Mouse (Mus musculus) lung, embryonic 15.5 days (tissue): ENCODE results near the gene Paqr9. TPM values are rescaled to one million over a fixed set of nuclear protein-coding genes. Genes with fewer than 3 reads are reported as not detected.
A peak's percentile ranks its signal among the peaks of the same experiment; 100 is the strongest.
"Not testable (repeated sequence)": the region's sequence is repeated elsewhere in the genome, so short reads cannot be mapped to it uniquely, and the experiment has no call there.

Experiments used
- ATAC-seq: fragments of 200-750 bp; cut with Nextera tagmentation; 2 replicates; pipeline ENCODE4 v1.8.0; 2017; ENCODE audit warnings: moderate number of reproducible peaks, borderline replicate concordance; ENCODE audit not compliant: low FRiP score, low TSS enrichment; ENCODE audit errors: extremely low read depth
- H3K27ac ChIP-seq: fragments of 300-500 bp; sonication (generic); 2 replicates; pipeline ENCODE4 v1.5.1; 2015; ENCODE audit warnings: moderate library complexity, mild to moderate bottlenecking, inconsistent platforms
- H3K27me3 ChIP-seq: fragments of 300-500 bp; sonication (generic); 2 replicates; pipeline ENCODE4 v1.6.1; 2015; ENCODE audit warnings: inconsistent platforms
- H3K36me3 ChIP-seq: fragments of 300-500 bp; sonication (generic); 2 replicates; pipeline ENCODE4 v1.6.1; 2015; ENCODE audit warnings: inconsistent platforms
- H3K4me1 ChIP-seq: fragments of 300-500 bp; sonication (generic); 2 replicates; pipeline ENCODE4 v1.6.1; 2015; ENCODE audit warnings: inconsistent platforms
- H3K4me2 ChIP-seq: fragments of 300-500 bp; sonication (generic); 2 replicates; pipeline ENCODE4 v1.6.1; 2015; ENCODE audit warnings: inconsistent platforms, mild to moderate bottlenecking, moderate library complexity
- H3K4me3 ChIP-seq: fragments of 300-500 bp; sonication (generic); 2 replicates; pipeline ENCODE4 v1.5.1; 2015; ENCODE audit warnings: mild to moderate bottlenecking, inconsistent platforms
- H3K9ac ChIP-seq: fragments of 300-500 bp; sonication (generic); 2 replicates; pipeline ENCODE4 v1.6.1; 2015; ENCODE audit warnings: inconsistent platforms
- H3K9me3 ChIP-seq: fragments of 300-500 bp; sonication (generic); 2 replicates; pipeline ENCODE4 v1.6.1; 2016; ENCODE audit warnings: inconsistent platforms
- WGBS: fragments of 180-500 bp; shearing (Covaris S2); methylation state at CpG from one replicate; pipeline ENCODE4 v1.1.7; 2015; 5-methylcytosine and 5-hydroxymethylcytosine counted together
- polyA plus RNA-seq: library from polyadenylated mRNA; unstranded; fragments of >200 nt; fragmentation: Nextera tagmentation; extraction: Ambion mirVana; gene quantifications from 2 replicates; pipeline ENCODE4 v1.2.1, GENCODE M21; 2015

The Paqr9 gene
- 0.12 and 0.13 TPM in 2 replicates for polyA plus RNA-seq

DNA sequence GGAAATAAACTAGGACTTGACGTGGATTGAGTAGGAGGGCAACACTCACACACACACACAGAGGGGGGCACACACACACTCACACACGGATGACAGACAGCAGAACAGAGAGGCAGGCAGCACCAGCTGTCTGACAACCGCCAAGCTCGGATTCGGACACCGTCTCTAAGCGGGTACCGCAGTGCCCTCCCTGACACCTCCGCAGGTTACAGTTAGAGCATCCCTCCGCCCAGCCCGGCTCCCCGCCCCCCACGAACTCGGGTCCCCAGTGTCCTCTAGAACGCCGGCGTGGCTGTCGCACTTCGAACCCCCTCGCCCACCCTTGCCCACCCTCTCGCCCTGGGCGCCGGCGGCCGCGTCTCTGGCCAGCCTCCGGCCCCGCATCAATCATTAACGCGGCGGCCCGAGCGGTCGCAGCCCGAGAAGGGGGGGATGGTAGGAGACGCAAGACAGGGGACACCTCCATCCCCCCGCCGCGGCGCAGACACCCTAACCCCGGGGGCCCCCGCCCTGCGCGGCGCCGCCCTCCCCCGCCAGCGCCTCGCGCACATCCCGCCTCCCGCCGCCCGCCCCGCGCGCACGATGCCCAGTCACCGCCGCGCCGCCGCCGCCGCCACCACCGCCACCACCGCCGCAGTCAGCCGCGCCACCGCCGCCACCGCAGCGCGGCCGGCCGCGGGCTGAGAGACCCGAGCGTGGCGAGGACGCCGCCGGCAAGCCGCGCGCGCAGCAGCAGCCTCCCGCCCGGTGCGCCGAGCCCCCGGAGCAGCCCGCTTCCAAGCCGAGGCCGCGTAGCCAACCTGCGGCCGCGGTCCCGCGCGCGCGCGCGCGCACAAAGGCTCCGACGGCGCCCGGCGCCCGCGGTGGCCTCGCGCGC is at the start of gene Paqr9:
Gene Paqr9 (plus strand): TSS at position 599 of the 877 bp plus-strand sequence.
- ATAC-seq, result peak; percentile 44; the same call in 1 of the 2 replicates
- H3K4me1 ChIP-seq, result peaks cover 12% of the 10 kb centered on the region
- 0% methylated on average over 37 of the region's 118 CpGs for WGBS

DNA sequence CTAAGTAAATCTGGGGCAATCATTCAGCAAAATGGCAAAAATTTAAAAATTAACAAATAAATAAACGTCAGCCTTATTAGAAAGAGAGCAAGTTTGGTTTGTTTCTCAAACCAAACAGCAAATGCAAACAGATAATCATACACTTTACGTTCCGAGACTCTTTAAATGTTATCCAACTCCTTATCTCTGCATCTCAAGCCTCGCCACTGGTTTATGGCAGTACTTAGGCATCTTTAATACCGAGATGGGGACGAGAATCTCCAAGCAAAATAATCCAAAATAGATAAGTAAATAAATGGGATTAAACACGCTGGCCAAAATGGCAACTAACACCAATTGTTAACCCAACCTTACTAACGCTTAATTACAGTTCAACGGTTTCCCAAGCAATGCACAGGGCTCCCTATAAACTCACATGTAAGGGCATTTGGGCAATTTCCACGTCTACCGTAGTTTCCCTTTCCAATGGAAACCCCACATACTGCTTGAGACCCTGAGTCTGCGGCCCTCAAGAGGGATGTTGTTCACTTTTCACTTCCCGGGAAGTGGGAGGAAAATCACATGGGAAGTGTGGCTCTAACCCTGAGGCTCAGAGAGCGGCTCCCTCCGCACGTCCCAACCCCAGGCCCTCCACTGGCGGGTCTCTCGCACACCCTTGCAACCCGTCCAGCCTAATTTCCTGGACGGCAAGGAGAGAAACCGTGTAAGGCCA is 48.6 kb upstream of the Paqr9 start:
- H3K27ac ChIP-seq, result peak overlapping the region; percentile 90; the same call in 1 of the 2 replicates
- no peaks in the 10 kb centered on the region for H3K9me3 ChIP-seq
- H3K4me1 ChIP-seq, result peaks cover 16% of the 10 kb centered on the region
- peak overlapping the region; percentile 93 for H3K4me3 ChIP-seq
- 4% methylated on average over 21 of the region's 21 CpGs for WGBS
- H3K36me3 ChIP-seq, result no peaks in the 10 kb centered on the region
- no peaks in the 10 kb centered on the region for H3K27me3 ChIP-seq
- H3K9ac ChIP-seq, result peak overlapping the region; percentile 95
- ATAC-seq, result 0 out of 2 replicates have a peak, but pooled peaks have one; percentile 1
- H3K4me2 ChIP-seq, result peak overlapping the region; percentile 79

More for the DNA sequence above, at the start of gene Paqr9:
- Histone ChIP-seq H3K36me3 (no peaks in the 10 kb centered on the region), H3K27me3 (peaks cover 99% of the 10 kb centered on the region), H3K9ac (peak within 1 kb of the TSS; percentile 22; the same call in 1 of the 2 replicates), H3K4me2 (peak within 1 kb of the TSS; percentile 98), H3K9me3 (no peaks in the 10 kb centered on the region), H3K27ac (no peak within 1 kb of the TSS), H3K4me3 (peak within 1 kb of the TSS; percentile 63)

DNA sequence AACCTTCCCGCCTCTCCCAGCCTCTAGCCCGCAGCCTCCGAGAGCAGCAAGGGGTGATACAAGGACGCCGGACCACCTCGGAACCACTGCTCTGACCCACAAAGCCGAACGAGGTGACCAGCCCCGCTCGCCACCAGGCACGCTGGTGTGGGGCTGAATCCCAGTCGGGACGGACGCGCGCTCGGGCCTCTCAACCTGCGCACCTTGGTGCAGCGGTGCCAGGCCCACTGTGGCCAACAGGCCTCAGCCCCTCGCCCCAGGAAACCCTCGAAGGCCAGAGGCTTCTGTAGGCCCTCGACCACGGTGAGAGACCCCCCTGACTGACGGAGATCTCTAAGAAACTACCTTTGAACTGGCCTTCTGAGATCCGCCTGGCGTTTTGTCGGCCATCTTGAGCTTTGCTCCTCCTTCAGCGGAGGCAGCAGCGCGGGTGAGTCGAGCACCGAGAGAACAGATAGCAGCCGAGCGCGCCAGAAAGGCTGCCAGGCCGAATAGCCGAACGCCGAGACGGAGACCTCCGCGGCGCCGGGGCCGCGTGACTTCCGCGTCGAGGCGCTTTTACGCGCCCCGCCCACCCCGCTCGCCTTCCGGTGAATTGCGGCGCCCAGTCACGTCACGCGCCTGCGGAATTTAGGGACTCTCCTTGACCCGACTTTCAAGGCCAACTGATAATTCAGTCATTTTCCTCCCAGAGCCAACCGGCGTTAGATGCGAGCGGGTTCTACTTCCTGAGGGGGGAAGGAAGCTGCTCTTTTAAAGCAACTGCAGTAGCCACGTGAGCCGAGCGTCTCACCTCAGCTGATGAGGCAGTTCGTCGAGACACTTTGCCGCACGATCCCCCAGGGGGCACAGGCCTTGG is 47.8 kb upstream of the Paqr9 start, which contains the start of gene U2surp:
Gene U2surp (minus strand): TSS at position 525 of the 859 bp plus-strand sequence.
- Histone ChIP-seq H3K4me3 (peak within 1 kb of the TSS; percentile 93), H3K36me3 (no peaks in the 10 kb centered on the region), H3K4me2 (peak within 1 kb of the TSS; percentile 79), H3K9me3 (no peaks in the 10 kb centered on the region), H3K27me3 (no peaks in the 10 kb centered on the region), H3K4me1 (peaks cover 16% of the 10 kb centered on the region), H3K27ac (peak within 1 kb of the TSS; percentile 90), H3K9ac (peak within 1 kb of the TSS; percentile 95)
- ATAC-seq, result peak; percentile 97
- WGBS, result under 1% methylated on average over 74 of the region's 74 CpGs

DNA sequence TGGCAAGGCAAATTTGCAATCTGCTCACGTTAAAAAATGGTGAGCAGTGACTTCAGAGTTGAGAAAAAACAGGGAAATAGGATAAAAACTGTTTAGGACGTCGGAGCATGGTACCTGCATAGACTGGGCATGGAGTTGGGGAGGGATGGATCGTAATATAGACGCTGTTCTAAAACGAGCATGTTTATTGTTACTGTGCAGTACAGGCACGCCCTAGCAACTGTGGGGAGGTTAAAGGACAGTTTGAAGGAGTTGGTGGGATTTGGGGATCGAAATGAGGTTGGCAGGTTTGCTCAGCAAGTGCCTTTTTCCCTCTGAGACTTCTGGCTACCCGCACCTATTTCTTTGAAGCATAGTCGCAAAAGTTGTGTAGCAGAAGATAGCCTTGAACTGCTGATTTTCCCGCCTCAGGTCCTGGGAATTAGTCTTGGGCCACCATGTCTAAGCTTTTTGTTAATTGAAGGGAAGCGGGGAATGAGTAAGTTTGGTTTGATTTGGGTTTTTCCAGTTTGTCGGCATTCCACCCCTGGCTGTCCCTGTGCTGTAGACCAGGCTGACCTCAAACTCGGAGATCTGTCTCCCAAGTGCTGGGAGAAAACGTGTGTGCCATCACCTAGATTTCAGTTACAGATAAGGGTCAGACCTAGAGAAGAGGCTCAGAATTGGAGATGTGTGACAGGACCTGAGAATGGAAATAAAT is 47.0 kb upstream of the Paqr9 start:
- peak overlapping the region; percentile 79 for H3K4me2 ChIP-seq
- no peaks in the 10 kb centered on the region for H3K27me3 ChIP-seq
- H3K36me3 ChIP-seq, result no peaks in the 10 kb centered on the region
- no peaks in the 10 kb centered on the region for H3K9me3 ChIP-seq
- peak overlapping the region; percentile 93 for H3K4me3 ChIP-seq
- peak overlapping the region; percentile 44 for H3K9ac ChIP-seq
- WGBS, result 13% methylated on average over 15 of the region's 15 CpGs
- peaks cover 16% of the 10 kb centered on the region for H3K4me1 ChIP-seq
- peak; percentile 62 for ATAC-seq
- H3K27ac ChIP-seq, result peak overlapping the region; percentile 90

DNA sequence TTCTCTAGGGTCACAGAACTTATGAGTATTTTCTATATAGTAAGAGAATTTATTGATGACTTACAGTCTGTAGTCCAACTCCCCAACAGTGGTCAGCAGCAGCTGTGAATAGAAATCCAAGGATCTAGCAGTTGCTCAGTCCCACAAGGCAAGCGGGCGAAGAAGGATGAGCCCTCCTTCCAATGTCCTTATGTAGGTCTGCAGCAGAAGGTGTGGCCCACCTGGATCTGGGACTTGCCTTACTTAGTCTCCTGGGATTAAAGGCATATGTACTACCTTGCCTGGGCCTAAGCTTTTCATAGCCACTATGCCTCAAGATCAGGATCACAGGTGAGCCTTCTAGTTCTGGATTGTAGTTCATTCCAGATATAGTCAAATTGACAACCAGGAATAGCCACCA is 45.7 kb upstream of the Paqr9 start:
- H3K4me1 ChIP-seq, result peaks cover 16% of the 10 kb centered on the region
- no peak overlapping the region for H3K9ac ChIP-seq
- no peak overlapping the region for H3K27ac ChIP-seq
- ATAC-seq, result no peak
- no peaks in the 10 kb centered on the region for H3K36me3 ChIP-seq
- no peaks in the 10 kb centered on the region for H3K27me3 ChIP-seq
- H3K4me2 ChIP-seq, result no peak overlapping the region
- no peak overlapping the region for H3K4me3 ChIP-seq
- H3K9me3 ChIP-seq, result no peaks in the 10 kb centered on the region
- WGBS, result 100% methylated on average over 2 of the region's 2 CpGs

DNA sequence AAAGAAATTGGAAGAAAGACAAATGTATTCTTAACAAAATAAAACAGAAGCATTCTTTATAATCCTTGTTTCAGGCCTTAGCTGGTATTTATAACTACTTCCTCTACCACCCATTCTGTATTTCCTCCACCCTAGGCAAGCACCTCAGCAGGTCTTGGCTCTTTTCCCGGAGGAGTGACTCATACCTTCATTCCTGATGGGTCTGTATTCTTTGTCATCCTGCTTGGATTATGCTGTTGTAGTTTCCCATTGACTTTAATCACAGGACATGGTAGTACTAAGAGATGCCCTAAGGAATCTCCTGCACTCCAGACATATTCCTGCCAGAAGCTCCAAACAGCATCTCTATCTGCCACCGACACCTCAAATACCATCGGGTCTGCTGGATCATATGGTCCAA is 45.1 kb upstream of the Paqr9 start:
- H3K4me3 ChIP-seq, ATAC-seq, H3K9ac ChIP-seq, H3K9me3 ChIP-seq, H3K36me3 ChIP-seq, H3K4me2 ChIP-seq, H3K27ac ChIP-seq, H3K27me3 ChIP-seq: not testable (repeated sequence)
- peaks cover 16% of the 10 kb centered on the region for H3K4me1 ChIP-seq
- 75% methylated on average over 3 of the region's 3 CpGs for WGBS

DNA sequence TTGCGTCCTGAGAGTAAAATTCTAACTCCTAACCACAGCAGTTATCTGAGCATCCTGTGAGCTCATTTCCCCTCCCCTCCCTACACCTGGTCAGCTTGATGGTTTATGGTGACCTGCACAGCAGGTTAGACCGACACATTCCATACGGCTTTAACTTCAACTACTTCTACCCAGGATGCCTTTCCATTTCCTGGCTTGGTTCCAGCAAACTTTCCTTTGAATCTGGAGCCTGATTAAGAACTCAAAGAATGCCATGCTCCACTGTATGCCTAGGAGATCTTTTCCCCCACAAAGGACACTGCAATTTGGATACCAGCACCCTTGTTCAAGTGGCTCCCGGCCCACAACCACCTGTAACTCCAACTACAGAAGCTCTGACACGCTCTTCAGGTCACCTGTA is 38.9 kb upstream of the Paqr9 start:
- peak; percentile 39; the same call in 1 of the 2 replicates for ATAC-seq
- Histone ChIP-seq H3K27ac (no peak overlapping the region), H3K27me3 (no peaks in the 10 kb centered on the region)

DNA sequence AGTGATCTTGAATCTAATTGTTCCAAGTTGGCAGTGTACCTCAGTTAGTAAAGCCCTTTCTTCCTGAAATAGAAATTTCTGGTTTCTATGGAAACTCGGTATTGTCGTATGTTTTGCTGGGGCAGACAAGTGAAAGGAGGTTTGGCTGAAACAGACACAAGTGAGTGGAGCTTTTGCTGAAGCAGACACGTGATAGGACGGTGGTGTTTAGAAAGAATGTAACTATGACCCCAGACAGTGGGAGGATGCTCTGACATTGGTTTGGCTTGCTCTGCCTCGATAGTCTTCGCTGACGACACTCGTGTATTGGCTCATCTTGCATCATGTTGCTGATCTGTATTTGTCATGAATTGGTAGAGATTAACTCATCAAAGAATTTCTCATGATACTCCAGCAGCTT is 38.4 kb upstream of the Paqr9 start:
- no peak overlapping the region for H3K4me2 ChIP-seq
- WGBS, result 77% methylated on average over 8 of the region's 8 CpGs
- no peak for ATAC-seq
- H3K27me3 ChIP-seq, result no peaks in the 10 kb centered on the region
- H3K36me3 ChIP-seq, result no peaks in the 10 kb centered on the region
- no peak overlapping the region for H3K9ac ChIP-seq
- H3K9me3 ChIP-seq, result no peaks in the 10 kb centered on the region
- no peaks in the 10 kb centered on the region for H3K4me1 ChIP-seq
- no peak overlapping the region for H3K4me3 ChIP-seq
- H3K27ac ChIP-seq, result no peak overlapping the region

More for the DNA sequence above, 38.9 kb upstream of the Paqr9 start:
- 64% methylated on average over 5 of the region's 5 CpGs for WGBS
- no peak overlapping the region for H3K9ac ChIP-seq
- H3K4me1 ChIP-seq, result no peaks in the 10 kb centered on the region
- no peaks in the 10 kb centered on the region for H3K36me3 ChIP-seq
- no peaks in the 10 kb centered on the region for H3K9me3 ChIP-seq
- no peak overlapping the region for H3K4me3 ChIP-seq
- no peak overlapping the region for H3K4me2 ChIP-seq

DNA sequence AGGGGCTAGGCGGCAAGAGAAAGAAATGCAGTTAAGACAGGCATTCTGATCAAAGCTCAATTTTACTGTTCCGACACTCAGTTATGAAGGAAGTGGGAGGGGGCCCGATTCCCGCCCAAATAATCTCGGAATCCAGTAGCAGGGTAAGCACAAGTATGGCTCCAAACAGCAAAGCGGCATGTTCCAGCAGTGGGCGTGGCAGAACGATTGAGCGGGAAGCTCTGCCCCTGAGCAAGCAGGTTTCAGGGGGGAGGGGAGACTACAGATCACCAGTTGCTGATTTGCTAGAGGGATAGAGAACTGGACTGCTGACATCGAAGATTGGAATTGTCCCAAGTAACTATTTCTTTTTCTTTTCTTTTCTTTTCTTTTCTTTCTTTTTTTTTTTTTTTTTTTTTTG is 37.9 kb upstream of the Paqr9 start:
- no peaks in the 10 kb centered on the region for H3K9me3 ChIP-seq
- H3K36me3 ChIP-seq, result no peaks in the 10 kb centered on the region
- H3K4me3 ChIP-seq, result no peak overlapping the region
- H3K27ac ChIP-seq, result no peak overlapping the region
- no peak overlapping the region for H3K4me2 ChIP-seq
- H3K27me3 ChIP-seq, result no peaks in the 10 kb centered on the region
- WGBS, result 42% methylated on average over 10 of the region's 10 CpGs
- ATAC-seq, result no peak
- no peak overlapping the region for H3K9ac ChIP-seq
- H3K4me1 ChIP-seq, result no peaks in the 10 kb centered on the region

DNA sequence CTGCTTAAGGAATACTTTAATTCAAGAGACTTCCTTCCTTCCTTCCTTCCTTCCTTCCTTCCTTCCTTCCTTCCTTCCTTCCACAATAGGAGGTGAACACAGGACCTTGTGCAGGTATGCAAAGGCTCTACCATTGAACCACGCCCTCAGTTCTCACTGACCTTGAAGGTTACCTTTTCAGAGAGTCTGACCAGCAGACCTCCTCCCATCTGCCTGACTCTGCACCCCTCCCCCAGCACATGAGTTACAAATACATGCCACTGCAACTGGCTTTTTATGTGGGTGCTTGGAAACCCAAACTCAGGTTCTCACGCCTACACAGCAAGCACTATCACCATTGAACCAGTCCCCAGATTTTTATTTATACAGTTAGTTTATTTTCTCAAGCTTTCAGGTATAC is 36.9 kb upstream of the Paqr9 start:
- H3K4me1 ChIP-seq, result no peaks in the 10 kb centered on the region
- H3K4me2 ChIP-seq, result no peak overlapping the region
- no peak for ATAC-seq
- no peaks in the 10 kb centered on the region for H3K9me3 ChIP-seq
- 78% methylated on average over 2 of the region's 2 CpGs for WGBS
- no peaks in the 10 kb centered on the region for H3K36me3 ChIP-seq
- H3K9ac ChIP-seq, result no peak overlapping the region
- H3K27me3 ChIP-seq, result no peaks in the 10 kb centered on the region
- no peak overlapping the region for H3K4me3 ChIP-seq
- no peak overlapping the region for H3K27ac ChIP-seq

DNA sequence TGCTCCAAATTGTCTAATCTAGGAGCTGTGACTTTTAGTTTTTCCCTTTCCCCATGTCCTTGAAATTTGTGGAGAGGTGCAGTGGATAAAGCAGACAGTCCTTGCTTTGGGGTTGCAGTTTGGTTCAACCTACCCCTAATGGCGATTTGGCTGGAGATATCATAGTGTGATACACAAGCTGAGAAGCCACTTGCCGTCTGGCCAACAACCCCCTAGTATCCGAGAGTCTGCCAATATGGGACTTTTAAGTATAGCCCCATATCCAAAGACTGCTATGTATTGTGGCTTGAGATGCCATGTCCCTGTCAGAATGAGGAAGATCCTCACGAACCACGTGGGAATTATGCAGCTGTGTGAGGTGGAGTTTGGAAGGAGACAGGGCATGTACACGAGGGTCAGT is 34.1 kb upstream of the Paqr9 start:
- 80% methylated on average over 6 of the region's 6 CpGs for WGBS
- H3K4me2 ChIP-seq, result no peak overlapping the region

More for the DNA sequence above, 34.1 kb upstream of the Paqr9 start:
- no peaks in the 10 kb centered on the region for H3K9me3 ChIP-seq
- H3K4me3 ChIP-seq, result no peak overlapping the region
- no peak for ATAC-seq
- H3K9ac ChIP-seq, result no peak overlapping the region
- H3K36me3 ChIP-seq, result no peaks in the 10 kb centered on the region
- no peak overlapping the region for H3K27ac ChIP-seq
- H3K27me3 ChIP-seq, result no peaks in the 10 kb centered on the region
- no peaks in the 10 kb centered on the region for H3K4me1 ChIP-seq
